Mouse (Mus musculus) midbrain, embryonic 15.5 days (tissue): ENCODE measurements around the gene Nde1. TPM values are rescaled to one million over a fixed set of nuclear protein-coding genes. Genes with fewer than 3 reads are reported as not detected.
A peak's percentile ranks its signal among the peaks of the same experiment; 100 is the strongest.
"Not testable (repeated sequence)": the region's sequence is repeated elsewhere in the genome, so short reads cannot be mapped to it uniquely, and the experiment has no call there.

Experiments used
- ATAC-seq: fragments of 200-750 bp; cut with Nextera tagmentation; replicated peaks from 2 replicates; pipeline ENCODE4 v1.8.0; 2017; ENCODE audit warnings: moderate TSS enrichment
- H3K27ac ChIP-seq: fragments of 300-500 bp; sonication (generic); 2 replicates; pipeline ENCODE4 v1.5.1; 2015; ENCODE audit warnings: mild to moderate bottlenecking, inconsistent platforms
- H3K27me3 ChIP-seq: fragments of 300-500 bp; sonication (generic); replicated peaks from 2 replicates; pipeline ENCODE4 v1.6.1; 2015; ENCODE audit warnings: inconsistent platforms
- H3K36me3 ChIP-seq: fragments of 300-500 bp; sonication (generic); replicated peaks from 2 replicates; pipeline ENCODE4 v1.6.1; 2015; ENCODE audit warnings: inconsistent platforms
- H3K4me1 ChIP-seq: fragments of 300-500 bp; sonication (generic); 2 replicates; pipeline ENCODE4 v1.6.1; 2015; ENCODE audit warnings: inconsistent platforms
- H3K4me2 ChIP-seq: fragments of 300-500 bp; sonication (generic); 2 replicates; pipeline ENCODE4 v1.6.1; 2015; ENCODE audit warnings: inconsistent platforms, mild to moderate bottlenecking, moderate library complexity
- H3K4me3 ChIP-seq: fragments of 300-500 bp; sonication (generic); 2 replicates; pipeline ENCODE4 v1.5.1; 2015; ENCODE audit warnings: mild to moderate bottlenecking, inconsistent platforms
- H3K9ac ChIP-seq: fragments of 300-500 bp; sonication (generic); 2 replicates; pipeline ENCODE4 v1.6.1; 2015; ENCODE audit warnings: mild to moderate bottlenecking, inconsistent platforms
- H3K9me3 ChIP-seq: fragments of 300-500 bp; sonication (generic); 2 replicates; pipeline ENCODE4 v1.6.1; 2016; ENCODE audit warnings: inconsistent platforms
- WGBS: fragments of 180-500 bp; shearing (Covaris S2); methylation state at CpG from one replicate; pipeline ENCODE4 v1.1.7; 2015; ENCODE audit warnings: mixed read lengths; 5-methylcytosine and 5-hydroxymethylcytosine counted together
- polyA plus RNA-seq: library from polyadenylated mRNA; unstranded; fragments of >200 nt; fragmentation: Nextera tagmentation; extraction: Ambion mirVana; gene quantifications from 2 replicates; pipeline ENCODE4 v1.2.1, GENCODE M21; 2015

Nde1 gene
- polyA plus RNA-seq, 1 experiment from 2014 or later = 23.7 TPM

DNA sequence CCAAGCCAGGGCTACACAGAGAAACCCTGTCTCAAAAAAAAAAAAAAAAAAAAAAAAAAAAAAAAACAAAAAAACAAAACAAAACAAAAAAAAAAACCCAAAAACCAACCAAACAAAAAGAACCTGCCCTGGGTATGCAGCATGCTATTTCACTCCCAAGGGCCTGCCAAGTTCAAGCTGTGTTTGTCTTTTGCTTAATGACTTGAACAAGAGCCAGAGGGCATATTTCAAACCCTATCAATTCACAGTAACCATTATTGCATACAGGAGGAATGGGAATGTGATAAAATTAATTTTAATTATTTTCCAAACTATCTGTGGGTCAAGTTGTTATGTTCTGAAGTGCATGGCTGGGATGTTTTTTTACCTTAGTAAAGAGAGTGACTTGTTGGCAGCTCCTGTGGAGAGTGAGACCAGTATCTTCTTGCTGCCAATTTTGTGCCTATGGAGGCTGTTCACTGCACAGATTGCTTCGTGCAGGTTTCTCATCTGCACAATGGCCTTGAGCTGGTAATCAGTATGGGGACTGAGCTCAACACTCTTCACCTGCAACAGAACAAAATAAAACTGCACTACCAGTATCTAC, 25.0 kb upstream of the Nde1 start:
- no peak overlapping the region for H3K4me2 ChIP-seq
- WGBS = 83% methylated on average over 1 of the region's 1 CpGs
- H3K27me3 ChIP-seq = no peaks in the 10 kb centered on the region
- no peaks in the 10 kb centered on the region for H3K4me1 ChIP-seq
- H3K9ac ChIP-seq = no peak overlapping the region
- no peak for ATAC-seq
- H3K4me3 ChIP-seq = no peak overlapping the region
- no peak overlapping the region for H3K27ac ChIP-seq
- H3K36me3 ChIP-seq = peaks cover 66% of the 10 kb centered on the region
- H3K9me3 ChIP-seq = no peaks in the 10 kb centered on the region

DNA sequence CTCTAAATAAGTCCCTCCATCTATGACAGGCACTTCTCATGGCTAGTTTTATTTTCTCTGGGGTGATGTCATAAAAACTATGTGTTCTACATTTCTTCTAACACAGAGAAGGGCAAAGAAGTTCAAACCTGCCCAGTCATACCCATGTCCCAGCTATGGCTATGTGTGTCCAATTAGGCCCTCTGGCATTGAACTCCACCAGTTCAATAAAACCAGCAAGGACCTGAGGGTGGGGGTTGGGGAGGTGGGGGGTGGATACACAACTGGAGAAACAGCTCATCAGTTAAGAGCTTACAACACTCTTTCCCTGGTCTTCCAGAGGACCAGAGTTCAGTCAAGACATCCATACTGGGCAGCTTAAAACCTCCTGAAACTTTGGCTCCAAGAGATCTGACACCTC, 24.0 kb upstream of the Nde1 start:
- Histone ChIP-seq H3K9me3 (no peaks in the 10 kb centered on the region), H3K27ac (no peak overlapping the region), H3K36me3 (peaks cover 58% of the 10 kb centered on the region), H3K4me1 (no peaks in the 10 kb centered on the region), H3K27me3 (no peaks in the 10 kb centered on the region), H3K4me3 (no peak overlapping the region), H3K9ac (no peak overlapping the region), H3K4me2 (no peak overlapping the region)
- ATAC-seq = no peak

DNA sequence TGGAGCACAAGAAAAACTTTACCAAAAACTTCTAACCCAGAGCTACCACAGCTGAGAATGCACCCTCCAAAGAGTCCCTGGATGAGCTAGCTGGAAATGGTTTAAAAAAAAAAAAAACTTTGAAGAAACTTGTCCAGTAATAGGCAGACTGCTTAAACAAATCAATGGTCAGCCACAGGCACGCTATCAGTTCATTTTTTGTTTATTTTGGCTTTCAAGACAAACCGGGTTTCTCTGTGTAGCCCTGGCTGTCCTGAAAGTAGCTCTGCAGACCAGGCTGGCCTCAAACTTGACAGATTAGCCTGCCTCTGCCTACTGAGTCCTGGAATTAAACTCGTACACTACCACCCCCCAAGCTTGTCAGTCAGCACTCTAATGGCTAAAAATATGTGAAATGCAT, 19.8 kb upstream of the Nde1 start:
- no peak for ATAC-seq
- Histone ChIP-seq H3K27ac (no peak overlapping the region), H3K9ac (no peak overlapping the region), H3K27me3 (no peaks in the 10 kb centered on the region), H3K36me3 (peaks cover 55% of the 10 kb centered on the region), H3K4me1 (no peaks in the 10 kb centered on the region), H3K4me3 (no peak overlapping the region), H3K4me2 (no peak overlapping the region), H3K9me3 (no peaks in the 10 kb centered on the region)
- WGBS = 93% methylated on average over 3 of the region's 3 CpGs

DNA sequence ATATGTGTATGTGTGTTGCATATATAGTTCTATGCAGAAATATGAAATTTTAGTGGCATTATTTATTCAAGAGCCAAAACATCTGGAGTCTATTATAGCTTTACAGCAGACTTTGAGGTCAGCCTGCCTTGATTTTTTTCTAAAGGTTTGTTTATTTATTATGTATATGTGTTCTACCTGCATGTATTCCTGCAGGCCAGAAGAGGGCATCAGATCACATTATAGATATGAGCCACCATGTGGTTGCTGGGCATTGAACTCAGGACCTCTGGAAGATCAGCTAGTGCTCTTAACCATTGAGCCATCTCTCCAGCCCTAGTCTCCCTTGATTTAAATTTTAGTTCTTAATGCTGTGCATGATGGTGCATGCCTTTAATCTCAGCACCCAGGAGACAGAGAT, 15.4 kb upstream of the Nde1 start:
- peaks cover 38% of the 10 kb centered on the region for H3K36me3 ChIP-seq
- H3K4me3 ChIP-seq = no peak overlapping the region
- no peak for ATAC-seq
- no peak overlapping the region for H3K4me2 ChIP-seq
- no peaks in the 10 kb centered on the region for H3K9me3 ChIP-seq
- H3K4me1 ChIP-seq = no peaks in the 10 kb centered on the region
- no peak overlapping the region for H3K9ac ChIP-seq
- H3K27ac ChIP-seq = no peak overlapping the region
- no peaks in the 10 kb centered on the region for H3K27me3 ChIP-seq

DNA sequence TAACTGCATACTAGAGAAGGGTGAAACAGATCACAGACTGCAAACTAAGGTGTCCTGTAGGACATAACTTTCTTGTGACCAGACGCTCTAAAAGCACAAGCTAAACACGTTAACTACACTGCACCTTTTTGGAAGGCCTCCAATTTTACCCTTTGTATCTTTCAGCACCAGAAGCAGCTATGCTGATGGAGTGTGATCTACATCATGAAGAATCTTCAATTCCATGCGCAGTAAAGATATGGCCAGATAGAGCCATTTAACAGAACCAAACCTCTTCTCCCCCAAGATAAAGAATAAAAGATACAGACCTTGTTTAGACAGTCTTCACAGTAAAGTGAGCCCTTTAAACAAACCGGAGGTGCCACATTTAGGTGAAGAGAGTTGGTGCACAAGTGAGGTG, 11.4 kb upstream of the Nde1 start:
- H3K9ac ChIP-seq = no peak overlapping the region
- WGBS = 96% methylated on average over 4 of the region's 4 CpGs
- H3K36me3 ChIP-seq = peaks cover 17% of the 10 kb centered on the region
- H3K27me3 ChIP-seq = no peaks in the 10 kb centered on the region
- no peaks in the 10 kb centered on the region for H3K4me1 ChIP-seq
- no peaks in the 10 kb centered on the region for H3K9me3 ChIP-seq
- no peak overlapping the region for H3K4me3 ChIP-seq
- H3K4me2 ChIP-seq = no peak overlapping the region
- no peak overlapping the region for H3K27ac ChIP-seq
- ATAC-seq = no peak

DNA sequence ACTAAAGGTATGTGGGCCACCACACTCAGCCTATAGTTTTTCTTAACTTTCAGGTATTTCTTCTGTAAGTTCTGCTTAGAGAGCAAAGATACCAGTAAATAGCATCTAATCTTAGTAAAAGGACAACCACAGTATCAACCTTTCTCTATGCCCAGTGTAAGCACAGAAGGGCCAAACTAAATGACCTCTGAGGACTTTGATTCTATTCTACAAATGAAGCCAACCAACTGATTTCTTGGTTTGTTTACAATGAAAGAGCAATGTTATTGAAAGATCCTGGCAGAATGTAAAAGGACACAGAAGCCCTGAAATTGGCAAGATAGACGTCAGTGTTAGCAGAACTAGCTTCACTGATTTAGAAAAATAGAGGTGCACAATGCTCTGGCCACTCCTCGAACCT, 7.4 kb upstream of the Nde1 start:
- H3K9ac ChIP-seq, H3K27me3 ChIP-seq, H3K9me3 ChIP-seq, ATAC-seq, H3K4me3 ChIP-seq, H3K4me2 ChIP-seq, H3K36me3 ChIP-seq, H3K27ac ChIP-seq: not testable (repeated sequence)
- 71% methylated on average over 1 of the region's 2 CpGs for WGBS
- peaks cover 11% of the 10 kb centered on the region for H3K4me1 ChIP-seq

DNA sequence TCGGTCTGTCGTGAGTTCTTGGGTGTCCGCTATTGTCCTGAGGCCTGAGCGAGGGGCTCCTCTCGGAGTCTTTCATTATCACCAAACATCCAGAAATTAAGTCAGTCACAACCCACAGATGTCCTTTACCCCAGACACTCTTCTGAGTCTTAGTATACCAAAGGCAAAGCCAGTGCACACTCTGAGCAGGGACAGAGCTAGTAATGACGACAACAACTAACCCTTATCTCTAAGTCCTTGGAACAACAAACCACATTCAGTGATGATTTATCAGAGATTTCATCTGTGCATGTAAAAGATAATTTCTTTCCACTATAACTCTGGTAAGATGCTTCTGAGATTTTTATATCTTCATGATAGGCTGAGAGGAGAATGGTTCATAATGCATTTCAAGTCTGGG, 6.8 kb upstream of the Nde1 start:
- Histone ChIP-seq H3K4me2 (no peak overlapping the region), H3K9me3 (no peaks in the 10 kb centered on the region), H3K27ac (no peak overlapping the region), H3K4me3 (no peak overlapping the region), H3K9ac (no peak overlapping the region), H3K36me3 (no peaks in the 10 kb centered on the region; the same call in 1 of the 2 replicates), H3K27me3 (no peaks in the 10 kb centered on the region), H3K4me1 (peaks cover 11% of the 10 kb centered on the region)
- ATAC-seq = no peak
- WGBS = 89% methylated on average over 6 of the region's 6 CpGs

DNA sequence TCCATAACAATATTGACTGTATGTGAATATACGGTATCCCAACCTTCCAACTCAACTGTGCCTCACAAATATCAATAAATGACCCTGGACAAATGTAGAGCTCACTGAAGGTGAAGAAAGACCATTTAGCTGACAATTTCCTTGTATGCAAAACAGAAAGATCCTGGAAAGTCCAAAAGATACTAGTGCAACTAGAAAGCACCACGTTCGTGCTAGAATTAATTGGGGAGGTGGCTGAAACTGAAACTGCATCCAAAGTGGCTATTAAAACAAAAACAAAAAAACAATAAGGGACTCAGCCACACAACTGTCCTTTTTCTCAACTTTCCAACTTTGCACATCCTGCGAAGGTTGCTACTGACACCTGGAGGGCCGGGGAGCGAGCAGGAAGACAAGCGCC, 4.5 kb upstream of the Nde1 start:
- 11% methylated on average over 7 of the region's 7 CpGs for WGBS
- peak overlapping the region; percentile 94 for H3K27ac ChIP-seq
- H3K4me1 ChIP-seq = peaks cover 18% of the 10 kb centered on the region
- peak overlapping the region; percentile 75 for H3K9ac ChIP-seq
- H3K36me3 ChIP-seq = no peaks in the 10 kb centered on the region
- H3K9me3 ChIP-seq = no peaks in the 10 kb centered on the region
- no peak for ATAC-seq
- H3K4me2 ChIP-seq = peak overlapping the region; percentile 61
- no peaks in the 10 kb centered on the region for H3K27me3 ChIP-seq
- peak overlapping the region; percentile 74 for H3K4me3 ChIP-seq

DNA sequence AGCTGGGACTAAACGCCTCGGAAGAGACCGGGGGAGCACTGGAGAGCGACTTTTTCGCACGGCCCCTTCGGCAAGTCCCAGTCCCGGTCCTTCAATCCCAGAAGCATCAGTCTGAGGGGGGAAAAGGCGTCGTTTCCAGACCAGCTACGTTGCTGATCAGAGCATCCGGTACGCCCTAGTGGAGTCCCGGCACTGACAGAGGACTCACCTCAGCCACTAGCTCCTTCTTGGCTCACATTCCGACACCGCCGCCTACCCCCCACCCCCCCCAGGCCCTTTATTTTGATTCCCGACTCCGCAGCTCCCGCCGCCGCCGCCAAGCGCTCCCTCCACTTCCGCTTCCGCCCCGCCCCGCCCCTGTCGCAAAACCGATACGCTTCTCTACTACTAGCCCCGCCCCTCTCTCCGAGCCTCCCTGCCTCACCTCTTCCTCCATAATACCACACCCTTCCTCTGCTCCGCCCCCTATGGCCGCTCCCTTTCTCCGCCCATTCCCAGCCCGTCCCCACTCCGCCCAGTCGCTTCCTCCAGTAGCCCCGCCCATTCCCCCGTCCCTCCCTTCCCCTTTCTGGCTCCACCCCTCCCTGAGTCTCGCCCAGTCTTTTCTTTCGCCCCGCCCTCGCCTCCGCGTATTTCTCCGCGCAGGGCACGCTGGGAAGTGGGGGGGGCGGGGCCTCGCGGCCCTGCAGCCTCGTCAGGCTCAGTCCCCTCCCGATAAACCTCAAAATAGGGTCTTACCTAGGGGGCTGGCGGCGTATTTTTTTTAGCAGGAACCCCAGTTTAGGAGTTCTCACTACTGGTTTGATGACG, 3.9 kb upstream of the Nde1 start:
- WGBS = 1% methylated on average over 56 of the region's 58 CpGs
- peak; percentile 97 for ATAC-seq

DNA sequence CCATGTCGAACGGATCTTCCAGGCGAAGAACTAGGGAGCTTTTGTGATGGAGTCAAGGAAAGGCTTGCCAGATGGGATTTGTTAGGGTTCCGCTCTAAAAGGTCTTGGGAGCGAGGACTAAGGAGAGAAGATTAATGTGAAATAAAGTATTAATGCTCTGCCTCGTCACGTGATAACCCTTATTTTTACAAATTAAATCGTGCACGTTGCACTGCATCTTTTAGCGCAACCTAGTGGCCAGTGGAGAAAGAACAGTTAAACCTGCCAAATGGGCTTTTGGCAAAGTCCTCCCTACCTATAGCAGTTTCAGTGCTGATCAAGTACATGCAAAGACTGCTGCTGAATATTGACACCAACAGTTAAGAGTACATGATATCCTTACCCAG, 3.3 kb upstream of the Nde1 start:
- Histone ChIP-seq H3K4me1 (peaks cover 25% of the 10 kb centered on the region), H3K36me3 (no peaks in the 10 kb centered on the region), H3K27ac (peak overlapping the region; percentile 94), H3K27me3 (no peaks in the 10 kb centered on the region), H3K4me3 (peak overlapping the region; percentile 74), H3K9ac (peak overlapping the region; percentile 82), H3K9me3 (no peaks in the 10 kb centered on the region), H3K4me2 (peak overlapping the region; percentile 52)
- ATAC-seq = peak; percentile 45
- WGBS = 0% methylated on average over 10 of the region's 10 CpGs

More for the DNA sequence above, 3.9 kb upstream of the Nde1 start:
- Histone ChIP-seq H3K4me3 (peak overlapping the region; percentile 74), H3K27ac (peak overlapping the region; percentile 94), H3K27me3 (no peaks in the 10 kb centered on the region), H3K4me2 (peak overlapping the region; percentile 61), H3K9me3 (no peaks in the 10 kb centered on the region), H3K4me1 (peaks cover 24% of the 10 kb centered on the region), H3K9ac (peak overlapping the region; percentile 82), H3K36me3 (no peaks in the 10 kb centered on the region)

DNA sequence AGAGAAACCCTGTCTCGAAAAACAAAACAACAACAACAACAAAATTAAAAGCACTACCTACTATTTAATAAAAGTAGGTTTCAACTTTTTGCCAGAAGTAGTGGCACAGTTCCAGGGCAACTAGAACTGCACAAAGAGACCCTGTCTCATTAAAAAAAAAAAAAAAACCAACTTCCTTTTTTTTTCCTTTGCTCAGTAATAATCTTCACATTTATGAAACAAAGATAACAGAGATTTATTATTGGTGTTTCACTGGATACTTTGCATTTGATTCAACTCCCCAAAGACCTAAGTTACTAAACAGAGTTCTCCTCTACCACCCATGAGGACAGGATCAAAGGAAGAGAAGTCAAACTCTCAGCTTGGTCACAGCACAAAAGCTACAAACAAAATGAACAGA, 2.1 kb upstream of the Nde1 start:
- H3K4me1 ChIP-seq = peaks cover 25% of the 10 kb centered on the region
- no peak overlapping the region for H3K4me3 ChIP-seq
- no peak overlapping the region for H3K27ac ChIP-seq
- no peak for ATAC-seq
- 74% methylated on average over 1 of the region's 1 CpGs for WGBS
- no peak overlapping the region for H3K9ac ChIP-seq
- H3K36me3 ChIP-seq = no peaks in the 10 kb centered on the region
- H3K4me2 ChIP-seq = no peak overlapping the region
- no peaks in the 10 kb centered on the region for H3K9me3 ChIP-seq
- H3K27me3 ChIP-seq = no peaks in the 10 kb centered on the region

DNA sequence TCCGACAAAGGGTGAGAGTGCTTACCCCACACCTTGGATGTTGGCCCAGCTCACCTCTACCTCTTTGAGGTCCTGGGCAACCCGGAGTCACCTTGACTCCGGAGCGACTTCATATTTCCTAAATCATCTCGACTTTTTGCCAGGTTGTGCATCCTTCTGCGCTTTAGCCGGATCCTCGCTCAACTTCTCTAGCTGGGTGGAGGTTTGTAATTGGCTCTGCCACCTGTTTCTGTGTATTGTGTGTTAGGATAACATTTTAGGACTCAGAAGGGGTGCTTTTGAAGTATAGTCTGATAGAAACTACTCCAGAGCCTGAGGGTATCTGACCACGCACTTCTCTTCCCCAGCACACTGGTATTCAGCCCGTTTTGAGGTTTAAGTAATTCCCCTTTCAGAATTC, 656 bp downstream of the Nde1 start:
- WGBS = 2% methylated on average over 10 of the region's 10 CpGs
- H3K36me3 ChIP-seq = no peaks in the 10 kb centered on the region
- ATAC-seq = no peak

DNA sequence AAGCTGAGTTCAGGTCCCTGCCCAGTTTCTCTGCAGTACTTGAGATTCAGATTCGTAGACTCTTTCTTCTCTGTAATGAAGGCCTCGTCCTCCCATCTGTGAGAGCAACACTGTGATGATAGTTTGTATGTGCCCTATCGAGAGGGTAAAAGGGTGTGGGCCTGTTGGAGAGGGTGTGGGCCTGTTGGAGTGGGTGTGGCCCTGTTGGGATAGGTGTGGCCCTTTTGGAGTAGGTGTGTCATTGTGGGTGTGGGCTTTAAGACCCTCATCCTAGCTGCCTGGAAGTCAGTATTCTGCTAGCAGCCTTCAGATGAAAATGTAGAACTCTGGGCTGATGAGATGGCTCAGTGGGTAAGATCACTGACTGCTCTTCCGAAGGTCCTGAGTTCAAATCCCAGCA, 3.4 kb downstream of the Nde1 start:
- Histone ChIP-seq H3K4me3 (no peak overlapping the region), H3K27ac (no peak overlapping the region), H3K4me1 (peaks cover 14% of the 10 kb centered on the region), H3K9ac (no peak overlapping the region), H3K9me3 (no peaks in the 10 kb centered on the region), H3K4me2 (no peak overlapping the region), H3K36me3 (no peaks in the 10 kb centered on the region; the same call in 1 of the 2 replicates), H3K27me3 (no peaks in the 10 kb centered on the region)
- ATAC-seq = no peak
- WGBS = 95% methylated on average over 4 of the region's 4 CpGs

More for the DNA sequence above, 656 bp downstream of the Nde1 start:
- Histone ChIP-seq H3K27ac (no peak overlapping the region), H3K4me2 (peak overlapping the region; percentile 70), H3K27me3 (no peaks in the 10 kb centered on the region), H3K9ac (peak overlapping the region; percentile 44; the same call in 1 of the 2 replicates), H3K9me3 (no peaks in the 10 kb centered on the region), H3K4me3 (peak overlapping the region; percentile 63), H3K4me1 (peaks cover 14% of the 10 kb centered on the region)
